Mouse (Mus musculus) lung, postnatal 4 days (tissue): Measurements from ENCODE around the gene Trim66.
A peak's percentile ranks its signal among the peaks of the same experiment; 100 is the strongest.

ENCODE experiments used
- DNase-seq, 2 experiments: peaks; one replicate each; pipeline ENCODE4 v3.0.0; 2021

Trim66 gene

DNA sequence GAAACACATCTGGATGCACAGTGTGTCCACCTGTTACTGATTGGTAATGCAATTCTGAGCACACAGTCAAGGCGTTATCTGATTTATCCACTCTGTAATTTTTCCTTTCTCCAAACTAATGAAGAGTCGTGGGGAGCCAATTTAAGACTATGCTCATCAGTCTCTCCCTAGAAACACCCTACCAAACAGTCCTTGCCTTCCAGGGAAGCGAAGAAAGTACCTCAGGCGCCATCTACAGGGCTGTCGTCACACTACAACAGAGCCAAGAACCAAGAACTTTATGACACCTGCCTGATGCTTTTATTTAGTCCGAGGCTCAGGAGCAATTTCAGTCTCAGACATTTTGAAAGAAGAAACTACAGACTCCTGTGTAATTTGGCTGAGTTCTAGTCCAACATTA, 62.9 kb downstream of the Trim66 start:
- peak in 1 of 2 experiments; percentile 42 for DNase-seq

DNA sequence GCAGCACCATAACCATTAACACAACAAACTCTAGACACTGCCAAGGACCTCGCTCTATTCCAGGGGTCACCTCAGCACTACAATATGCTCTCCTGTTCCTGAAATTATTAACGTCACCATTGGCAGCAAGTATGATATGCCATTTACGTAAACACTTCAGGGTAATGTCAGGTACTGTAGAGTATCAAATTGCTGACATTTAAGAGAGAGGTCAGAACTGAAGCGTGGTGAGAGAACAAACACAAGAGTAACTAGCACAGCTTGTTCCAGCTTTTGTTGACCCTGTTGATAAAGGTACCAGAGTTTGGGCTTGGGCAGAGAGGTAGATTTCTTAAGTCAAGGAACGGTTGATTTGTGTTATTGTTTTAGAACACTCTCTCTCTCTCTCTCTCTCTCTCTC, 65.2 kb downstream of the Trim66 start:
- no peak for DNase-seq

DNA sequence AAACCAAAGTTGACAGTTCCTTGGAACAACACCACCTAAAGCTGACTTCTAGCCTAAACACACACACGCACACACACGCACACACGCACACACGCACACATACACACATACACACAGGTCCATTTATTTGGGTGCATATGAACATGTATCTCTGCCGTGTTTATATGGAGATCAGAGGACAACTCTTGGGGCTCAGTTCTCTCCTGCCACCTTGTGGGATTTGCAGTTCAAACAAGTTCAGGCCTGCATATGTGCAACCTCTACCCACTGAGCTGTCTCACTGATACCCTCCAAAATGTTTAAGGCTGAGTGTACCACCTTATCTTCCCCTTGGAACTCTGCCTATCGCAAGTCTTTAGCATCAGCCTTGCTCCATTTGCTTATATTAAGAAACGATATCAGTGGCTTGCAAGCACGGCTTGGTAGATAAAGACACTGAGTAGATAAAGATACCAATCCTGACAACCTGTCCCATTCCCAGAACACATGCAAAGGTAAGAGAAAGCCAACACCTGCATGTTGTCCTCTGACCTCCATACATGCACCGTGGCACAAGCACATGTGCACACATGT, 67.2 kb downstream of the Trim66 start:
- no peak for DNase-seq

DNA sequence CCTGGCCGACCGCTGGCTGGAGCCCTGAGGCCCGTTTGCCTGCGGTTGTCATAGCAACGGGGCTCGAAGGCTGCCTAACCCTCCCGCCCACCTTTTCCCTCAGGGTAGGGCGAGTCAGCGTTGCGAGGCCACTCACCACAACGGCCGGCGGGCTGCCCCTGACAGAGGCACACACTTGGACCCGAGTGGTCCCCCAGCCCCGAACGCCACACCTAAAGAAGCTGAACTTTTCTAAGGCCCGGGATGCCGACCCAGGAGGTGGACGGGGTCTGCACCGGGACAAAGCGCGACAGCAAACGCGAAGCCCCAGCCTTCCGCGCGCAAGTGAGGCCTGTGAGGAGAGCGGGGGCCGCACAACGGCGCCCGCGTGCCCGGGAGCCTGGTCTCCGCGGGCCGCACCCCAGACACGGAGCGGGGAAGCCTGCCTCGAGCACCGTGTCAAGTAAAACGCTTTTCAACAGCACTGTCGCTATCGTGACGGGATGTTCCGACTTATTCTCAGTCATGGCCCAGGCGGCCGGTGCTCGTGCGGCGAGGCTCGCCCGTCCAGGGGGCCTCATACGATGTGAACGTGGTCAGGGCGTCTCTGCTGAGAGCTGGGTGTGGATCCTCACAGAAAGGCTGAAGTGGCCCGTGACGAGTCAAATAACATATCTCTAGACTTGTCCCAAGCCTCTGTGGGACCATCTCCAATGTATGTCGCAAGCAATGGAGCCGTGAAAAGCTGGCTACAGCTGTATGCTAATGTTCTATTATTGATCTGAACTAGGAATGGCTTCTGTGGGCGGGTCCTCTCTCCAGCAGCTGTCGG, 68.9 kb downstream of the Trim66 start, which contains the start of gene Stk33:
Stk33 (minus strand) TSS at position 301 of the 811 bp plus-strand sequence.
- DNase-seq, result peak; percentile 47 to 58

DNA sequence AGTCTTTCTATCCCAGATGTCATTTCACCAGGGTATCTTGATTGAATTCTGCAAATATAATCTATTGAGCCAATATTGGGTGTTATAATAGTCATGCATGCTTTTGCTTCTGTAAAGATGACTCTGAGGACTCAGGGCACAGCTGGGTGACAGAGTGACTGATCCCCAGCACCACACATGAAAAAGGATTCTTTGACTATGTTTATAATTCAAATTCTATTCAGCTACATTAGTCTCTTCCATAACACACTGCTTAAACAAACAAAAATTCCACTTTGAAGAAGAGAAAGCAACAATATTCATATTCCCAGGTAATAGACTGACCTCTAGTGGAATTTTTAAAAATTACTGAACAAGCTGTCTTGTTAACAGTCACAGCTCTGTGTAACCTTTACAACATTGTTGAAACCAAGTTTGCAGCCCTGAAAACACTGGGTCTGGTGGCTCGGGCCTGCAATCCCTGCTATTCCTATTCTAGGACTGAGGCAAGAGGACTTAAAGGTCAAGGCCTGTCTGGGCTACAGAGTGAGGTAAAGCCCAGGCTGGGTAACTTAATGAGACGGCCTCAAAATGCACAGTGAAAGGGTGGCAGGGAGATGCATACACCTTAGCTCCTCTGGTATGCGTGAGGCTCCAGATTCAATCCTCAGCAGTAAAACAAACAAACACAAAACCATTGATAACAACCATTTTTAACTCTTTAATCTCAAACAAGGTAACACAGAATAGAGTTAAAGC, 83.3 kb downstream of the Trim66 start:
- no peak for DNase-seq

DNA sequence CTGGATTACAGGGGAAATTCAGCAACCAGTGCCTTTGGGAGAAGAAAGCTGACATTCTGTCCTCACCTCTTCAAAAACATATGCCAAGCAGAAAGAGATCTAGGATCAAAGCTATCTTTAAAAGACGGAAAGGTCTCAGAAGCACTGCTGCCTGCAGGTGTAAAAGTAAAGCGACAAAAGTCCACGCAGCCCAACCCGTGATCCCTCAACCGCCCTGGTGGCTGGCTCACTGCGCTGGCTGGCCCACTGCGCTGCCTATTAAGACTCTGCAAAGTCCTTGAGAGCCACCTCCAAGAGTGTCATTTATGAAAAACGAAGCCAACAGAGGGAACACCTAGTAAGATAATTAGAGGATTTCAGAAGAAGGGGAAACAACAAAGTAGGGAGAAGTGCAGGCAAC, 85.1 kb downstream of the Trim66 start:
- no peak for DNase-seq

DNA sequence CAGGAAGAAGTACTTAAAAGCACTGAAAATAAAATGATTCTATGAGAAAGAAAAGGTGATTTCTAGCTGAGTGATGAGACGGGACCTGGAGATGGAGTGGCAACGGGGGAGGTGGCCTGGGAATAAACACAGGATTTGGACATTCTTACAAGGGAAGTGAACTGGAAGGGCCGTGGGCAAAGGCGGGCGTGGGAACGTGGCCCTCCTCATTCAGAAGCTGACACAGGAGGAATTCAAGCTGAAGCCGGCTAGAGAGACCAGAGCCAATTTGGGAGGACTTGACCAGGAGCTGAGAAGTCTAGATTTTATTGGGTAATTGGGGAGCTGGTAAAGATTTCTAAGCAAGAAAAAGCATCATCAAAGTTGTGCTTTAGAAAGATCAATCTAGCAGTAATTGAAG, 102.4 kb downstream of the Trim66 start:
- no peak for DNase-seq

DNA sequence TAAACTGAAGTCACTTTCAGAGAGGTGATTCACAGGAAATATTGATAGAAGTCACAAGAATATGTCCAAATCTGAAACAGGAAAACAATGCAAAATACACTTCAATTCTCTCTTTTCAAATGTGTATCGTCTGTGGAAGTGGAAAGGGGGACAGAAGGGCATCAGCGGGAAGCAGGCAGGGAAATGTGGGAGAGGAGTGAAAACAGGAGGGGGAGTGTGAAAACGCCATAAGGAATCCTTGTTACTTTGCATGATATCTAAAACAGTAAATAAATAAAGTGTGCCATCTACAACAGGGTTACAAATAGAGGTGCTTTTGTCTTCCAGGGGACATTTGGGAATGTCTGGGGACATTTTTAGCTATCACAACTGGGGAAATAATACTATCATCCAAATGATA, 108.6 kb downstream of the Trim66 start:
- DNase-seq, result no peak
